Mouse (Mus musculus) kidney, embryonic 16.5 days (tissue): ENCODE data around the gene Gabpb2. TPM values are rescaled to one million over a fixed set of nuclear protein-coding genes. Genes with fewer than 3 reads are reported as not detected.
"Not testable (repeated sequence)": the region's sequence is repeated elsewhere in the genome, so short reads cannot be mapped to it uniquely, and the experiment has no call there.

Experiments used
- ATAC-seq: fragments of 200-750 bp; cut with Nextera tagmentation; 2 replicates; pipeline ENCODE4 v1.8.0; 2017; ENCODE audit warnings: moderate TSS enrichment; ENCODE audit not compliant: low FRiP score, low TSS enrichment
- H3K27ac ChIP-seq: fragments of 300-500 bp; sonication (generic); 2 replicates; pipeline ENCODE4 v1.5.1; 2014; ENCODE audit warnings: low read length
- H3K27me3 ChIP-seq: fragments of 300-500 bp; sonication (generic); 2 replicates; pipeline ENCODE4 v1.6.1; 2014; ENCODE audit warnings: low read length, control low read depth, mixed read lengths; ENCODE audit not compliant: insufficient read depth
- H3K36me3 ChIP-seq: fragments of 300-500 bp; sonication (generic); 2 replicates; pipeline ENCODE4 v1.6.1; 2014; ENCODE audit warnings: low read length, control low read depth, mixed read lengths; ENCODE audit not compliant: insufficient read depth
- H3K4me1 ChIP-seq: fragments of 300-500 bp; sonication (generic); 2 replicates; pipeline ENCODE4 v1.6.1; 2014; ENCODE audit warnings: low read length, control low read depth, mixed read lengths; ENCODE audit not compliant: insufficient read depth
- H3K4me2 ChIP-seq: fragments of 300-500 bp; sonication (generic); replicated peaks from 2 replicates; pipeline ENCODE4 v1.6.1; 2014; ENCODE audit warnings: low read depth, low read length
- H3K4me3 ChIP-seq: fragments of 300-500 bp; sonication (generic); 2 replicates; pipeline ENCODE4 v1.5.1; 2014; ENCODE audit warnings: mild to moderate bottlenecking, low read length
- H3K9ac ChIP-seq: fragments of 300-500 bp; sonication (generic); replicated peaks from 2 replicates; pipeline ENCODE4 v1.6.1; 2014; ENCODE audit warnings: low read length
- H3K9me3 ChIP-seq: fragments of 300-500 bp; sonication (generic); 2 replicates; pipeline ENCODE4 v1.6.1; 2016; ENCODE audit warnings: low read length, control low read depth
- WGBS: fragments of 180-500 bp; shearing (Covaris S2); extraction: QIAGEN DNeasy Blood & Tissue Kit; methylation state at CpG from one replicate; pipeline ENCODE4 v1.1.7; 2014; 5-methylcytosine and 5-hydroxymethylcytosine counted together
- microRNA-seq: library from miRNA; unstranded; fragments of <30 nt; microRNA quantifications from one replicate; pipeline ENCODE4, GENCODE M21; 2016
- polyA plus RNA-seq: library from polyadenylated mRNA; unstranded; fragments of >200 nt; fragmentation: Nextera tagmentation; extraction: Ambion mirVana; gene quantifications from 2 replicates; pipeline ENCODE4 v1.2.1, GENCODE M21; 2015

The Gabpb2 gene
- polyA plus RNA-seq, 1 experiment from 2014 or later: 8.8 TPM

- not testable (repeated sequence) for H3K9me3 ChIP-seq, H3K4me2 ChIP-seq, H3K36me3 ChIP-seq, H3K4me3 ChIP-seq, H3K27me3 ChIP-seq, H3K9ac ChIP-seq, H3K27ac ChIP-seq, ATAC-seq
- 92% methylated on average over 2 of the region's 2 CpGs for WGBS
- peaks cover 17% of the 10 kb centered on the region for H3K4me1 ChIP-seq
These were observed 85.3 kb downstream of the Gabpb2 start for GRCm38 (mm10) chr3:95132389-95132788.

Small RNAs within 50 kb of the gene (microRNA-seq; reads per million reads assigned to microRNA genes)
- gene Mir8099-1: not detected

Other genes starting within 250 kb of the Gabpb2 start
- gene Pi4kb, start 243.2 kb downstream of the Gabpb2 start, polyA plus RNA-seq: 25.0 and 30.3 TPM in 2 replicates
- 28.8 and 32.9 TPM in 2 replicates for gene Zfp687, start 202.5 kb downstream of the Gabpb2 start, polyA plus RNA-seq
- 279 and 281 TPM in 2 replicates for gene Psmd4, start 175.3 kb downstream of the Gabpb2 start, polyA plus RNA-seq
- gene Pip5k1a, start 111.0 kb downstream of the Gabpb2 start, polyA plus RNA-seq: 24.0 and 24.7 TPM in 2 replicates
- gene Vps72, start 106.9 kb downstream of the Gabpb2 start, polyA plus RNA-seq: 184 and 185 TPM in 2 replicates
- gene Tmod4, start 93.4 kb downstream of the Gabpb2 start, polyA plus RNA-seq: 0.84 and 1.6 TPM in 2 replicates
- 71.6 and 79.0 TPM in 2 replicates for gene Scnm1, start 83.9 kb downstream of the Gabpb2 start, polyA plus RNA-seq
- gene Lysmd1, start 83.8 kb downstream of the Gabpb2 start, polyA plus RNA-seq: 15.3 and 17.3 TPM in 2 replicates
- gene Tnfaip8l2, start 75.6 kb downstream of the Gabpb2 start, polyA plus RNA-seq: 2.9 and 4.2 TPM in 2 replicates
- 3.0 and 3.1 TPM in 2 replicates for gene Sema6c, start 57.5 kb downstream of the Gabpb2 start, polyA plus RNA-seq
- 90.3 and 94.4 TPM in 2 replicates for gene Cdc42se1, start 10.8 kb upstream of the Gabpb2 start, polyA plus RNA-seq
- 14.0 and 16.6 TPM in 2 replicates for gene Mllt11, start 14.3 kb upstream of the Gabpb2 start, polyA plus RNA-seq
- gene Gm128, start 23.7 kb upstream of the Gabpb2 start, polyA plus RNA-seq: 0.53 and 0.55 TPM in 2 replicates
- gene Bnipl, start 33.3 kb upstream of the Gabpb2 start, polyA plus RNA-seq: 0.41 and 0.82 TPM in 2 replicates
- gene Mindy1, start 63.4 kb upstream of the Gabpb2 start, polyA plus RNA-seq: 55.8 and 57.0 TPM in 2 replicates
- gene Prune1, start 64.2 kb upstream of the Gabpb2 start, polyA plus RNA-seq: 25.8 and 27.4 TPM in 2 replicates
- 8.6 and 9.4 TPM in 2 replicates for gene Anxa9, start 89.3 kb upstream of the Gabpb2 start, polyA plus RNA-seq
- 208 and 209 TPM in 2 replicates for gene Cers2, start 96.9 kb upstream of the Gabpb2 start, polyA plus RNA-seq
- gene Setdb1, start 139.3 kb upstream of the Gabpb2 start, polyA plus RNA-seq: 45.5 and 46.7 TPM in 2 replicates
- gene 4930558C23Rik, start 184.9 kb upstream of the Gabpb2 start, polyA plus RNA-seq: 0.52 TPM in 1 of 2 replicates, not detected in the other
- gene Arnt, start 216.5 kb upstream of the Gabpb2 start, polyA plus RNA-seq: 46.0 and 47.7 TPM in 2 replicates